Mouse (Mus musculus) C2C12 (cell line): ENCODE data around the gene Cdkl4. TPM values are rescaled to one million over a fixed set of nuclear protein-coding genes. Genes with fewer than 3 reads are reported as not detected.

Experiments used
- H3K27me3 ChIP-seq: one replicate; pipeline ENCODE4 v1.6.1; 2011; ENCODE audit not compliant: control insufficient read depth, insufficient read depth, insufficient read length
- H3K36me3 ChIP-seq: one replicate; pipeline ENCODE4 v1.6.1; 2011; ENCODE audit not compliant: control insufficient read depth, insufficient read depth
- H3K4me3 ChIP-seq: one replicate; pipeline ENCODE4 v1.5.1; 2011; ENCODE audit warnings: mild to moderate bottlenecking, control low read depth; ENCODE audit not compliant: poor library complexity, insufficient read depth, severe bottlenecking
- H3K79me2 ChIP-seq: one replicate; pipeline ENCODE4 v1.6.1; 2011; ENCODE audit not compliant: control insufficient read depth, insufficient read depth
- H3K79me3 ChIP-seq: one replicate; pipeline ENCODE4 v1.6.1; 2011; ENCODE audit warnings: low read depth, control low read depth
- H3ac ChIP-seq: one replicate; pipeline ENCODE3; 2011; ENCODE audit warnings: low read depth; ENCODE audit not compliant: control insufficient read depth, insufficient read length
- CEBPB ChIP-seq: IDR thresholded peaks from one replicate; pipeline ENCODE4 v1.6.1; 2011; ENCODE audit warnings: low read depth, mild to moderate bottlenecking, control low read depth, moderate library complexity
- CTCF ChIP-seq: IDR thresholded peaks from one replicate; pipeline ENCODE4 v1.5.1; 2011; ENCODE audit not compliant: control insufficient read depth, insufficient read depth, insufficient read length
- FOSL1 ChIP-seq: IDR thresholded peaks from one replicate; pipeline ENCODE4 v1.8.0; 2011; ENCODE audit warnings: mild to moderate bottlenecking, low read length; ENCODE audit not compliant: poor library complexity, insufficient read depth, severe bottlenecking
- MAX ChIP-seq: IDR thresholded peaks from one replicate; pipeline ENCODE4 v1.6.1; 2011; ENCODE audit warnings: mild to moderate bottlenecking, control low read depth
- MYOD1 ChIP-seq: IDR thresholded peaks from one replicate; pipeline ENCODE4 v1.6.1; 2011; ENCODE audit warnings: low read depth; ENCODE audit not compliant: control insufficient read depth, insufficient read length
- MYOG ChIP-seq: IDR thresholded peaks from one replicate; pipeline ENCODE4 v1.6.1; 2011; ENCODE audit not compliant: control insufficient read depth, insufficient read length; ENCODE audit errors: extremely low read depth
- USF1 ChIP-seq: IDR thresholded peaks from one replicate; pipeline ENCODE4 v1.6.1; 2011; ENCODE audit warnings: low read depth, mild to moderate bottlenecking, control low read depth, moderate library complexity
- polyA plus RNA-seq: library from polyadenylated mRNA; unstranded; fragments of >200 nt; fragmentation: generic; extraction: Trizol; gene quantifications from one replicate; pipeline ENCODE4 v1.2.1, GENCODE M21; 2012; ENCODE audit warnings: missing spikeins

Gene Cdkl4
- polyA plus RNA-seq, 1 experiment, result not detected

DNA sequence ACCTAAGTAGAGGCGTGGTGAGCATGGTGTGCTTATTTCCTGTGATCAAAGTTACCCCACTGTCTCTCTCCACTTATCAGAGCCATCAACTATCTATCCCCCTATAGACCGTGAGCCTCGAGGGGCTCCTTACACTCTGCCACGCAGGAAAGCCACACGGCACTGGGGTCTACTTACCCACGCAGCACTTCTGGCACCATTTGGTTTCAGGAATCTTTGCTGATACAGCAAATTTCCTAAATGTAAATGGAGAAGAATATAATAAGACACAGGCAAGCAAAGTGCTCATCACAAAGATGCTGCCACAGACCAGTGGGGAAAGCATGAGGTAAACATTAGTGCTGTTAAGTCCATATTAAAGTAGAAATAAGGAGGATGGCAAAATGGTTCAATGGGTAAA, 26.2 kb upstream of the Cdkl4 start:
- no peaks in the 10 kb centered on the region for H3K27me3 ChIP-seq
- peaks cover 40% of the 10 kb centered on the region for H3K36me3 ChIP-seq
- no peaks in the 10 kb centered on the region for H3K79me2 ChIP-seq
- no peak overlapping the region for H3ac ChIP-seq
- H3K79me3 ChIP-seq, result no peaks in the 10 kb centered on the region
- no peak for TF ChIP-seq CTCF
- no peak for TF ChIP-seq MYOD1
- no peak for TF ChIP-seq MYOG
- TF ChIP-seq MAX, result no peak
- no peak for TF ChIP-seq FOSL1
- H3K4me3 ChIP-seq, result no peak overlapping the region

DNA sequence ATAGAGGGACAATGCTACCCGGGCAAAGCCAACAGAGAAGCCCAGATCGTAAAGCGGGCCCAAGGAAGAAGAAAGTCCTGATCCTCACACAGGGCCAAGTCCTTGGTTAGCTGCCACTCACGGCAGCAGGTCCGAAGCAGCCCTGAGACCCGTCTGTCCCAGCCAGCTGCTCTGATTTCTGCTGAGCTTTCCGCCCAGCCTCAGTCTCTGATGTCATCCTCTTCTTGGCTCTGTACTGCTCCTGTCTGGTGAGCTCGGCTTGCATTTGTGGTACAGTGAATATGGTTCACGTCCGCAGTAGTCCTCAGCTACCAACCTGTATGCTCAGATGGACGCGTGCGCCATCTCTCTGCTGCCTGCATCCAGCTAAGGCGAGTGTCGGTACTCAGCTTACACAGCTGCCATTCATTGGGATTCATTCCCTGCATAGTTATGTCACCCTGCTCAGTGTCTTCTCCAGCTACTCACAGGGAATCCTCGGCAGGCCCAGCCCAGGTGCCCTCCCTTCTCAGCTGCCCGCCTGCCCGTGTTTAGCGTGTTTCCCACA, 25.5 kb upstream of the Cdkl4 start:
- peaks cover 35% of the 10 kb centered on the region for H3K36me3 ChIP-seq
- H3ac ChIP-seq, result no peak overlapping the region
- H3K79me3 ChIP-seq, result no peaks in the 10 kb centered on the region
- TF ChIP-seq MYOG (no peak), USF1 (no peak), CTCF (no peak), CEBPB (no peak), MAX (no peak), MYOD1 (no peak), FOSL1 (no peak)
- H3K79me2 ChIP-seq, result no peaks in the 10 kb centered on the region
- no peaks in the 10 kb centered on the region for H3K27me3 ChIP-seq
- no peak overlapping the region for H3K4me3 ChIP-seq

DNA sequence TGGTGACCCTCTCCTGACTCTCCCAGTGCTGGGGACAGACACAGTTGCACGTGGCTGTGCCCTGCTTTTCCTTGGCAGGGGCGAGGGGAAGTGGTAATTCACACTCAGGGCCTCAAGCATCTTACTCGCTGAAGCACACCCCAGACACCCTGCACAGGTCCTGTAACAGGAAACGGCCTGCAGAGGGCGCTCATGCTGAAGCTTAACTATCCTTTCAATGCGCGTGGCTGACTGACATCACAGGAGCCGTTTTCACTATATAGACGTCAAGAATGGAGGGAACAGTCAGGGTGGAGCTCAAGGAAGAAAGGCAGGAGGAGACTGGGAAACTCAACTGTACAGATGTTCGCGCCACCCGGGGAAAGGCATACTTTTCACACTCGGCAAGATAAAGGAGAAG, 23.8 kb upstream of the Cdkl4 start:
- Histone ChIP-seq H3ac (no peak overlapping the region), H3K27me3 (no peaks in the 10 kb centered on the region), H3K4me3 (no peak overlapping the region), H3K36me3 (peaks cover 39% of the 10 kb centered on the region), H3K79me3 (no peaks in the 10 kb centered on the region), H3K79me2 (no peaks in the 10 kb centered on the region)
- no peak for TF ChIP-seq USF1
- no peak for TF ChIP-seq CEBPB
- TF ChIP-seq CTCF, result peak; percentile 6

DNA sequence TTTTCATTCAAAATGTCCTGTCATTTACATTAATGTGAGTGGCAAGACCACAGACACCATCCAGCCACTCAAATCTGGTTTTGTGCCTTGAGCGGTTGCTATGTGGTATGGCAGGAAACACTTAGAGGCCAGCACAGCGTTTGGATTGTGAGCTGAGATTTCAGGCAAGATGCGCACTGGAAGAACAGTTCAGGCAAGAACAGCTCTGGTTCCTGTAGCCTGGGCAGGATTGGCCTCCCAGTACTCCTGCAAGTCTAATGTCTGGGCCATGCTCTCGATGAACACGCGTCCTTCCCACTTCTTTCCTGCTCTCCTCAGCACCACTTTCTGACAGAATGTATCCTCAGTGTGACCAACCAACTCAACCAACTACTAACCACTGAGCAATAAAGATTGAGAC, 5.4 kb upstream of the Cdkl4 start:
- Histone ChIP-seq H3K79me3 (no peaks in the 10 kb centered on the region), H3K4me3 (no peak overlapping the region), H3ac (no peak overlapping the region), H3K27me3 (no peaks in the 10 kb centered on the region), H3K79me2 (no peaks in the 10 kb centered on the region), H3K36me3 (peaks cover 3% of the 10 kb centered on the region)
- TF ChIP-seq MYOD1, result no peak
- no peak for TF ChIP-seq MAX
- no peak for TF ChIP-seq CEBPB
- TF ChIP-seq MYOG, result no peak
- no peak for TF ChIP-seq CTCF
- no peak for TF ChIP-seq USF1
- no peak for TF ChIP-seq FOSL1

DNA sequence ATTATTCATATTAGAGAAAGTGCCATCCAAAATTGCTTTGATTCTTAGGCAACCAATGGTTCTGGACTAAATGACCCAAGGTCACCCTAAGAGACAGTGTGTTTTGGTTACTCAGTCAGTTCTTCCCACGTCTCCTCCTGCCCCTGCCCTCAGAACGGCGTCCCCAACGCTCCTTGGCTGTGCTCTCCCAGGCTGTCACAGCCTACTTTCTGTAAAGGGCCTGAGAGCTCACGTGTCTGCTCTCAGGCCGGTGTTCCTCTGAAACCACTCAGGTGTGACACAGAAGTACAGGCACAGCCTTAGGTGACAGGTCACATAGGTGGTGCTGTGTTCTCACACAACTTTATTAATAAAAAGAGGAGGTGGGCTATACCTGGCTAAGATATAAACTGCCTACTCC, 2.3 kb upstream of the Cdkl4 start:
- no peak for TF ChIP-seq MAX
- no peak for TF ChIP-seq MYOG
- no peak for TF ChIP-seq CTCF
- TF ChIP-seq CEBPB, result no peak
- no peak for TF ChIP-seq FOSL1
- TF ChIP-seq USF1, result no peak
- TF ChIP-seq MYOD1, result no peak
- no peaks in the 10 kb centered on the region for H3K79me2 ChIP-seq
- peaks cover 3% of the 10 kb centered on the region for H3K36me3 ChIP-seq
- no peak overlapping the region for H3K4me3 ChIP-seq
- no peaks in the 10 kb centered on the region for H3K79me3 ChIP-seq
- H3ac ChIP-seq, result no peak overlapping the region
- H3K27me3 ChIP-seq, result no peaks in the 10 kb centered on the region

DNA sequence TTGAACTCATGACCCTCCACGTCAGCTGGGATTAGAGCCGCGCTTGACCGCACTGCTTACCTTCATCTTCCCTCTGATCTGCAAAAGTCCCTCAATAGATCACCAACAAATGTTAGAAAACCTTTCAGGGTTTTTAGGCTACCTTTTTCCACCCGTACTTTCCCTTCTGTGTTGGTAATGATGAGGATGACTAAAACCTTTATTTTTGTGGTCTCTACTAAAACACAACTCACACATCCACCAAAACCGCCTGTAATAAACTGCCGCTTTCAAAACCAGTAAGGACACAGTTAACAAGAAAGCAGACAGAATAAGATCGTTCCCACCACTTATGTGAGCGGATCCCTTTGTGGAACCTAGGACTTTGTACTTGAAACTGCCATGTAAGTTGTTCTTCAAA, 1.5 kb upstream of the Cdkl4 start:
- Histone ChIP-seq H3K36me3 (peaks cover 3% of the 10 kb centered on the region), H3ac (no peak overlapping the region), H3K79me2 (no peaks in the 10 kb centered on the region), H3K79me3 (no peaks in the 10 kb centered on the region), H3K27me3 (no peaks in the 10 kb centered on the region), H3K4me3 (no peak overlapping the region)
- no peak for TF ChIP-seq USF1
